Comparison of ENCODE assay signal across 10 mouse cellular contexts in the genomic region with DNA sequence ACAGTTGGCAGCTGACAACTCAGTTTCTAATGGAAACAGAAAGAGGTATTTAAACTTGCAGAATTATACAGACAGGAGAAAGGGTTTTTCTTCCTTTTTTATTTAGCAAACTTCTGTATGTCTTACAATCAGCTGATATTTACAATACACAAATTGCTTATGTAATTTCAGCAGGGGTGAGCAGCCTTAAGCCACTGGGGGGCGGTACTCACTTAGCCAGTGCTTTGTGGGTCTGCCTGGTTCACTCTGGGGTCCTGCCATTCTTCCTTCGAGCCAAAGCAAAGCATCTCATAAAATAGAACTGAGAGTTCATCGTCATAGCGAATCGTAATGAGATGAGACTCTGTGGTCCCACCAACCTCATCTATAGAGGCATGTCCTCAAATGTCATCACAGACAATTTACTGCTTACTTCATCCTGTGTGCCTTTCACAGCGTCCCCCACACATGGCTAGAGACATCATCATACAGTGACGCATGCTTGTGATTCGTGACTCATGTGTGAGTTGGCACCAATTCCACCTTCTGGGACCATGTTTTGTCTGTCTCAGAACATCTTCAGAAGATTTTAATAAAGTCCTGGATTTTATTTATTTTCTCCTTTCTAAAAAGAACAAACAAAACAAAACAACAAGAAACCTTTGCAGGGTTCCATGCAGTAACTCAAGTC. TPM values are rescaled to one million over a fixed set of nuclear protein-coding genes. Genes with fewer than 3 reads are reported as not detected.
DNase-seq lines count a peak whose midpoint lies in the region; ATAC-seq and TF ChIP-seq lines count a peak whose summit lies in the region.
"Had no signal": no experiment of that assay in that cellular context is flagged by ENCODE, and none has a peak within 500 bp of the region (broad histone marks: within the 10 kb centered on the region; RNA-seq: fewer than 3 reads in every experiment).

No protein-coding gene starts in this region.

- ATAC-seq in liver, embryonic 14.5 days (ENCODE audit: insufficient read depth): no peak
- ATAC-seq in kidney, embryonic 16.5 days (ENCODE audit: low FRiP score, low TSS enrichment): no peak

- 0 out of 4 replicates have a peak, but pooled peaks cover 0 to 2% of the 10 kb centered on the region in 2 experiments for H3K4me1 ChIP-seq in liver, embryonic 14.5 days (replicated peaks; ENCODE audit: control insufficient read depth in 2 of 2, insufficient read depth in 2 of 2, low read length in 1 of 2)
- H3K4me1 ChIP-seq in hindbrain, embryonic 10.5 days (replicated peaks): no peaks in the 10 kb centered on the region
- H3K4me1 ChIP-seq in kidney, embryonic 16.5 days (ENCODE audit: insufficient read depth, low read length): no peaks in the 10 kb centered on the region
- H3K4me1 ChIP-seq: liver, embryonic 13.5 days had no signal

- DNase-seq in adrenal gland, adult (ENCODE audit: inconsistent age in 2 of 2, low spot score in 1 of 2): peak; percentile 65 to 77
- no peak for DNase-seq in adrenal gland, postnatal 4 days (ENCODE audit: low spot score in 2 of 2)
- DNase-seq in left cerebral cortex, adult 18-20 months (ENCODE audit: low spot score in 2 of 2): peak; percentile 44 to 64
- DNase-seq in left cerebral cortex, adult 11 months (ENCODE audit: low spot score): no peak
- peak; percentile 18 for DNase-seq in ZHBTc4 (ENCODE audit: low read depth, low spot score)
- DNase-seq in liver, embryonic 14.5 days (ENCODE audit: low read depth in 3 of 3, low spot score in 3 of 3): no peak
- no peak for DNase-seq in hindbrain, embryonic 10.5 days (ENCODE audit: low spot score)
- DNase-seq: liver, embryonic 13.5 days had no signal

- H3K9ac ChIP-seq in liver, embryonic 14.5 days (replicated peaks): no peak overlapping the region
- H3K9ac ChIP-seq in kidney, embryonic 16.5 days (replicated peaks; ENCODE audit: low read length): no peak overlapping the region
- H3K9ac ChIP-seq: kidney, embryonic 15.5 days; liver, embryonic 13.5 days had no signal

- peak; percentile 44 for TF ChIP-seq CTCF in liver, embryonic 14.5 days (IDR thresholded peaks at IDR 0.05; ENCODE audit: low read depth)

- no peaks in the 10 kb centered on the region for H3K9me3 ChIP-seq in liver, embryonic 14.5 days (ENCODE audit: control insufficient read depth, low read length)
- no peaks in the 10 kb centered on the region for H3K9me3 ChIP-seq in hindbrain, embryonic 10.5 days
- no peaks in the 10 kb centered on the region for H3K9me3 ChIP-seq in kidney, embryonic 16.5 days (ENCODE audit: low read length)
- H3K9me3 ChIP-seq: kidney, embryonic 15.5 days; liver, embryonic 13.5 days had no signal

- no peaks in the 10 kb centered on the region for H3K27me3 ChIP-seq in liver, embryonic 14.5 days (ENCODE audit: control insufficient read depth, insufficient read depth, low read length)
- no peaks in the 10 kb centered on the region for H3K27me3 ChIP-seq in hindbrain, embryonic 10.5 days (ENCODE audit: insufficient read depth, poor library complexity, severe bottlenecking)
- no peaks in the 10 kb centered on the region for H3K27me3 ChIP-seq in kidney, embryonic 16.5 days (ENCODE audit: insufficient read depth, low read length)
- H3K27me3 ChIP-seq: kidney, embryonic 15.5 days; liver, embryonic 13.5 days had no signal

- no peak overlapping the region for H3K4me3 ChIP-seq in liver, embryonic 14.5 days (ENCODE audit: insufficient read depth in 1 of 2, low read depth in 2 of 2, low read length in 2 of 2)
- no peak overlapping the region for H3K4me3 ChIP-seq in hindbrain, embryonic 10.5 days
- no peak overlapping the region for H3K4me3 ChIP-seq in kidney, embryonic 16.5 days (ENCODE audit: low read length)
- H3K4me3 ChIP-seq: kidney, embryonic 15.5 days; liver, embryonic 13.5 days had no signal

- no peak for TF ChIP-seq EP300 in liver, embryonic 14.5 days (IDR thresholded peaks at IDR 0.05; ENCODE audit: low read depth)

- H3K36me3 ChIP-seq in liver, embryonic 14.5 days (replicated peaks; ENCODE audit: control insufficient read depth, insufficient read depth, low read depth): no peaks in the 10 kb centered on the region
- no peaks in the 10 kb centered on the region for H3K36me3 ChIP-seq in hindbrain, embryonic 10.5 days
- H3K36me3 ChIP-seq in kidney, embryonic 16.5 days (ENCODE audit: insufficient read depth, low read length): no peaks in the 10 kb centered on the region
- H3K36me3 ChIP-seq: kidney, embryonic 15.5 days; liver, embryonic 13.5 days had no signal

- H3K27ac ChIP-seq in liver, embryonic 14.5 days: no peak overlapping the region
- no peak overlapping the region for H3K27ac ChIP-seq in hindbrain, embryonic 10.5 days
- no peak overlapping the region for H3K27ac ChIP-seq in kidney, embryonic 16.5 days (ENCODE audit: low read length)
- H3K27ac ChIP-seq: kidney, embryonic 15.5 days; liver, embryonic 13.5 days had no signal

- H3K4me2 ChIP-seq in liver, embryonic 14.5 days (ENCODE audit: low read depth): no peak overlapping the region
- no peak overlapping the region for H3K4me2 ChIP-seq in kidney, embryonic 16.5 days (replicated peaks; ENCODE audit: low read depth, low read length)
- H3K4me2 ChIP-seq: kidney, embryonic 15.5 days; liver, embryonic 13.5 days had no signal

- WGBS in liver, embryonic 14.5 days (ENCODE audit: insufficient replicate concordance): 59% methylated on average over 8 of the region's 8 CpGs
- WGBS in hindbrain, embryonic 10.5 days: 76% methylated on average over 8 of the region's 8 CpGs
- 73% methylated on average over 8 of the region's 8 CpGs for WGBS in kidney, embryonic 16.5 days

RNA-seq across cellular contexts. Expression of gene Ranbp3l, which starts 27.0 kb away (rescaled TPM):
- under 1 TPM; 0.20 to 0.78 TPM for total RNA-seq in adrenal gland, postnatal 4 days (2021)
- total RNA-seq in left cerebral cortex, adult 18-20 months (2021): 10 to 100 TPM; 10.4 to 11.1 TPM
- polyA plus RNA-seq in liver, embryonic 14.5 days (2012; rRNA removed): 0.14 and 0.16 TPM in 2 replicates
- 0.28 and 0.60 TPM in 2 replicates for polyA plus RNA-seq in liver, embryonic 14.5 days (2014; fragmentation: Nextera tagmentation; extraction: Ambion mirVana)
- 0.07 and 0.12 TPM in 2 replicates for polyA plus RNA-seq in hindbrain, embryonic 10.5 days (2016; fragmentation: Nextera tagmentation; extraction: Ambion mirVana)
- polyA plus RNA-seq in kidney, embryonic 16.5 days (2015; fragmentation: Nextera tagmentation; extraction: Ambion mirVana): 2.6 and 3.2 TPM in 2 replicates

Comparison
In these comparisons a context has a peak if more than half of its experiments do, and no peak if none do; other contexts are left out.
1. DNase-seq: peak in adrenal gland, adult (2 of 2), left cerebral cortex, adult 18-20 months (2 of 2) and ZHBTc4 (single experiment); none in adrenal gland, postnatal 4 days (0 of 2), left cerebral cortex, adult 11 months (single experiment), liver, embryonic 14.5 days (0 of 3) and hindbrain, embryonic 10.5 days (single experiment).